ENCODE assay signal across 8 mouse cellular contexts in genomic region chr7:101108653-101109005, GRCm38 (mm10). TPM values are rescaled to one million over a fixed set of nuclear protein-coding genes. Genes with fewer than 3 reads are reported as not detected.
DNase-seq lines count a peak whose midpoint lies in the region; ATAC-seq and TF ChIP-seq lines count a peak whose summit lies in the region.

No protein-coding gene starts in this region.

- H3K27ac ChIP-seq in kidney, embryonic 15.5 days = peak overlapping the region; percentile 99
- H3K27ac ChIP-seq in hindbrain, embryonic 10.5 days = peak overlapping the region; percentile 98
- H3K27ac ChIP-seq in testis, adult 2 months (ENCODE audit: control insufficient read depth, insufficient read depth, low read depth, low read length) = peak overlapping the region; percentile 93

- under 1% methylated on average over 21 of the region's 35 CpGs for WGBS in kidney, embryonic 15.5 days
- 2% methylated on average over 18 of the region's 35 CpGs for WGBS in hindbrain, embryonic 10.5 days

- H3K4me1 ChIP-seq in kidney, embryonic 15.5 days = peaks cover 23% of the 10 kb centered on the region
- peaks cover 28% of the 10 kb centered on the region for H3K4me1 ChIP-seq in hindbrain, embryonic 10.5 days (replicated peaks)
- H3K4me1 ChIP-seq in testis, adult 2 months (ENCODE audit: control insufficient read depth, insufficient read depth, low read length) = peaks cover 21% of the 10 kb centered on the region

- H3K4me2 ChIP-seq in kidney, embryonic 15.5 days = peak overlapping the region; percentile 82

- no peaks in the 10 kb centered on the region for H3K27me3 ChIP-seq in kidney, embryonic 15.5 days
- H3K27me3 ChIP-seq in hindbrain, embryonic 10.5 days (ENCODE audit: insufficient read depth, poor library complexity, severe bottlenecking) = no peaks in the 10 kb centered on the region
- H3K27me3 ChIP-seq in testis, adult 2 months (ENCODE audit: control insufficient read depth, insufficient read depth, low read length) = no peaks in the 10 kb centered on the region

- peak; percentile 48; the same call in 1 of the 2 replicates for TF ChIP-seq POLR2A in testis, adult 2 months (IDR thresholded peaks at IDR 0.05; ENCODE audit: control insufficient read depth, low read depth, low read length)

- no peaks in the 10 kb centered on the region for H3K9me3 ChIP-seq in kidney, embryonic 15.5 days (replicated peaks)
- no peaks in the 10 kb centered on the region for H3K9me3 ChIP-seq in hindbrain, embryonic 10.5 days

- H3K9ac ChIP-seq in kidney, embryonic 15.5 days = peak overlapping the region; percentile 85

- peak; percentile 90 for ATAC-seq in kidney, embryonic 15.5 days (replicated peaks; ENCODE audit: low FRiP score)
- peak; percentile 59 for ATAC-seq in megakaryocyte, adult 5-6 weeks (ENCODE audit: poor library complexity, severe bottlenecking)

- no peak for DNase-seq in kidney, postnatal 14 days
- peak; percentile 56 for DNase-seq in ES-CJ7 (ENCODE audit: low read depth, low spot score)
- DNase-seq in embryo, embryonic 9.5 days (ENCODE audit: extremely low spot score) = peak; percentile 85
- peak; percentile 85 for DNase-seq in hindbrain, embryonic 10.5 days (ENCODE audit: low spot score)
- DNase-seq in T-cell, adult 2 months (ENCODE audit: low spot score) = no peak

- peaks cover 20% of the 10 kb centered on the region for H3K36me3 ChIP-seq in kidney, embryonic 15.5 days
- H3K36me3 ChIP-seq in hindbrain, embryonic 10.5 days = peaks cover 27% of the 10 kb centered on the region
- no peaks in the 10 kb centered on the region for H3K36me3 ChIP-seq in testis, adult 2 months (ENCODE audit: control insufficient read depth, insufficient read depth, low read length)

- peak overlapping the region; percentile 93 for H3K4me3 ChIP-seq in kidney, embryonic 15.5 days (replicated peaks)
- peak overlapping the region; percentile 90 for H3K4me3 ChIP-seq in hindbrain, embryonic 10.5 days
- peak overlapping the region; percentile 98 for H3K4me3 ChIP-seq in testis, adult 2 months (ENCODE audit: control insufficient read depth, low read depth, low read length)

- no peak for TF ChIP-seq CTCF in testis, adult 2 months (IDR thresholded peaks at IDR 0.05; ENCODE audit: control insufficient read depth, insufficient read depth, insufficient replicate concordance, low read depth, low read length)

RNA-seq across cellular contexts. Expression of gene Fchsd2, which starts 16.0 kb away (rescaled TPM):
- polyA plus RNA-seq in kidney, embryonic 15.5 days (2015; fragmentation: Nextera tagmentation; extraction: Ambion mirVana) = 25.7 and 27.1 TPM in 2 replicates
- 18.5 and 20.9 TPM in 2 replicates for polyA plus RNA-seq in hindbrain, embryonic 10.5 days (2016; fragmentation: Nextera tagmentation; extraction: Ambion mirVana)
- total RNA-seq in megakaryocyte, adult 5-6 weeks (2015) = 19.7 and 22.1 TPM in 2 replicates
- 17.2 and 18.1 TPM in 2 replicates for total RNA-seq in megakaryocyte, adult 5-6 weeks (2017)
- polyA plus RNA-seq in testis, adult 2 months (2012; rRNA removed) = 4.2 and 5.8 TPM in 2 replicates

Comparison
In these comparisons a context has a peak if more than half of its experiments do, and no peak if none do; other contexts are left out.
1. DNase-seq: peak in ES-CJ7 (single experiment), embryo, embryonic 9.5 days (single experiment) and hindbrain, embryonic 10.5 days (single experiment); none in kidney, postnatal 14 days (single experiment) and T-cell, adult 2 months (single experiment).
2. Peak in every context shown above with its lines, with median percentiles within 50 percentile points of each other: H3K27ac ChIP-seq and H3K4me3 ChIP-seq.